Mouse (Mus musculus): ENCODE measurements around the gene Gmppb. TPM values are rescaled to one million over a fixed set of nuclear protein-coding genes. Genes with fewer than 3 reads are reported as not detected.

The Gmppb gene
- polyA plus RNA-seq, 2 experiments, result 30.4 to 41.3 TPM

DNA sequence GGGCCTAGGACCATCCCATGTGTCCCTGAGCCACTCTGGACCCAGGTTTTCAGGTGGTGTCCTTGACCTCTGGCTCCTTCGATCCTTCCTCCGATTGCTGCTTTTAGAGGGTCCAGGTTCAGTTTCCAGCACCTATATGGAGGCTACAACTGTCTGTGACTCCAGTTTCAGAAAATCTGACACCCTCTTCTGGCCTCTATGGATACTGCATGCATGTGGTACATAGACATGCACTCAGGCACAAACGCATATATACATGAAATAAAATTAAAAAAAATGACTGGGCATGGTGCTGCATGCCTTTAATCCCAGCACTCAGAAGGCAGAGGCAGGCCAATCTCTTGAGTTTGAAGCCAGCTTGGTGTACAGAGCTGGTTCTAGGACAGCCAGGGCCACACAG, 21.2 kb upstream of the Gmppb start:
- peaks cover 66% of the 10 kb centered on the region for H3K36me3 ChIP-seq (ENCODE audit: control insufficient read depth, insufficient read depth, low read length)
- TF ChIP-seq POLR2A (IDR thresholded peaks at IDR 0.05; ENCODE audit: borderline replicate concordance, extremely low read depth, insufficient read depth, insufficient read length), result no peak
- no peak overlapping the region for H3K4me2 ChIP-seq (replicated peaks; ENCODE audit: low read depth, low read length, severe bottlenecking)
- H3K27ac ChIP-seq (replicated peaks; ENCODE audit: low read depth, low read length), result no peak overlapping the region
- no peak for ATAC-seq (ENCODE audit: low FRiP score, low read depth)
- H3K9ac ChIP-seq (ENCODE audit: low read depth, low read length, severe bottlenecking), result no peak overlapping the region
- no peak for DNase-seq (ENCODE audit: low spot score)
- H3K9me3 ChIP-seq (ENCODE audit: control insufficient read depth, low read length), result no peaks in the 10 kb centered on the region
- H3K27me3 ChIP-seq (ENCODE audit: control insufficient read depth, insufficient read depth, low read length), result no peaks in the 10 kb centered on the region
- no peak overlapping the region for H3K4me3 ChIP-seq (replicated peaks; ENCODE audit: low read length)
- no peaks in the 10 kb centered on the region for H3K4me1 ChIP-seq (ENCODE audit: control insufficient read depth, insufficient read depth, low read length)
- 94% methylated on average over 3 of the region's 3 CpGs for WGBS

GRCm38 (mm10) chr9:108032126-108032525, 16.9 kb upstream of the Gmppb start:
- H3K4me3 ChIP-seq (replicated peaks; ENCODE audit: low read length), result no peak overlapping the region
- ATAC-seq (ENCODE audit: low FRiP score, low read depth) (no peak), DNase-seq (ENCODE audit: low spot score) (no peak)
- H3K4me2 ChIP-seq (replicated peaks; ENCODE audit: low read depth, low read length, severe bottlenecking), result no peak overlapping the region
- no peaks in the 10 kb centered on the region for H3K9me3 ChIP-seq (ENCODE audit: control insufficient read depth, low read length)
- 85% methylated on average over 5 of the region's 5 CpGs for WGBS
- no peak overlapping the region for H3K27ac ChIP-seq (replicated peaks; ENCODE audit: low read depth, low read length)
- H3K36me3 ChIP-seq (ENCODE audit: control insufficient read depth, insufficient read depth, low read length), result peaks cover 67% of the 10 kb centered on the region
- no peaks in the 10 kb centered on the region for H3K27me3 ChIP-seq (ENCODE audit: control insufficient read depth, insufficient read depth, low read length)
- no peak overlapping the region for H3K9ac ChIP-seq (ENCODE audit: low read depth, low read length, severe bottlenecking)
- no peak for TF ChIP-seq POLR2A (IDR thresholded peaks at IDR 0.05; ENCODE audit: borderline replicate concordance, extremely low read depth, insufficient read depth, insufficient read length)
- no peaks in the 10 kb centered on the region for H3K4me1 ChIP-seq (ENCODE audit: control insufficient read depth, insufficient read depth, low read length)

DNA sequence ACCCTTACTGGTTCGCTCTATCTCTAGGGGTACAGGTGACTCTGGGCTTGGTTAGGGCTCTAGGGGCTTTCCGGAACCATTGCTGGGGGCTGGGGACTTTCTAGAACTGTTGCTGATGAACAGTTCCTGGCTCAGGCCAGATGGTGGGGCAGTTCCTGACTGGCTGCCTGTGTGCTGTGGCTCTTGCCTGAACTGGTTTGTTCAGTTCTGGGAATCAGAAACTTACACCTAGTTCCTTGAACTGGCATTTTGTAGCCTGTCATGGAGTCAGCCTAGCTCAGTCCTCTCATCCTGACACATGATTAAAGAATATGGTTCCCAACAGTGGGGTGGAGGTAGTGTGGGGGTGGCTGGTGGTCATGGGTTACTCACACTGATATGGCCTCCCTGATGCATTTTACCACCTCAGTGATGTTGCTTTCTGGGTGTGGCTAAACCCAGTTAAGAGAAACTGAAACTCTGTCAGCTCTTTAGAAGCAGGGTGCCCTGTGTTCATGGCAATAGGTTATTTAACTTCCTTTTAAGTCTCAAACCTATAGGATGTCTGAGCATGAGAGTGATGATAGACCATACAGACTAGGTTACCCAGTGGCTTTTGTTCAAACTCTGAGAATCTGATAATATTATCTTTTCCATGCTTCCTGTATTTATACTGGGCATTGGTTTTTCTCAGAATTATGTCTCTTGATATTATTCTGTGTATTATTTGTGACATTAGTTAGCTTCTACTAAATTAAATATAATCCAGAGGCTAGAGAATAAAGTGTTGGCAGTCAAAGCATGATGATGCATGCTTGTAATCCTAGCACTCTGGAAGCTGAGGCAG, 13.5 kb upstream of the Gmppb start:
- Histone ChIP-seq H3K9ac (ENCODE audit: low read depth, low read length, severe bottlenecking) (no peak overlapping the region), H3K9me3 (ENCODE audit: control insufficient read depth, low read length) (no peaks in the 10 kb centered on the region), H3K27me3 (ENCODE audit: control insufficient read depth, insufficient read depth, low read length) (no peaks in the 10 kb centered on the region), H3K27ac (replicated peaks; ENCODE audit: low read depth, low read length) (no peak overlapping the region), H3K4me2 (replicated peaks; ENCODE audit: low read depth, low read length, severe bottlenecking) (no peak overlapping the region), H3K4me1 (ENCODE audit: control insufficient read depth, insufficient read depth, low read length) (no peaks in the 10 kb centered on the region), H3K4me3 (replicated peaks; ENCODE audit: low read length) (no peak overlapping the region), H3K36me3 (ENCODE audit: control insufficient read depth, insufficient read depth, low read length) (peaks cover 75% of the 10 kb centered on the region)
- ATAC-seq (ENCODE audit: low FRiP score, low read depth) (no peak), DNase-seq (ENCODE audit: low spot score) (no peak)
- WGBS, result 97% methylated on average over 2 of the region's 2 CpGs
- TF ChIP-seq POLR2A (IDR thresholded peaks at IDR 0.05; ENCODE audit: borderline replicate concordance, extremely low read depth, insufficient read depth, insufficient read length), result no peak

GRCm38 (mm10) chr9:108044751-108045492, 4.1 kb upstream of the Gmppb start:
- ATAC-seq (ENCODE audit: low FRiP score, low read depth) (no peak), DNase-seq (ENCODE audit: low spot score) (no peak)
- Histone ChIP-seq H3K9ac (ENCODE audit: low read depth, low read length, severe bottlenecking) (no peak overlapping the region), H3K9me3 (ENCODE audit: control insufficient read depth, low read length) (no peaks in the 10 kb centered on the region), H3K4me2 (replicated peaks; ENCODE audit: low read depth, low read length, severe bottlenecking) (no peak overlapping the region), H3K27me3 (ENCODE audit: control insufficient read depth, insufficient read depth, low read length) (no peaks in the 10 kb centered on the region), H3K4me3 (replicated peaks; ENCODE audit: low read length) (no peak overlapping the region), H3K36me3 (ENCODE audit: control insufficient read depth, insufficient read depth, low read length) (peaks cover 72% of the 10 kb centered on the region), H3K27ac (replicated peaks; ENCODE audit: low read depth, low read length) (no peak overlapping the region), H3K4me1 (ENCODE audit: control insufficient read depth, insufficient read depth, low read length) (peaks cover 5% of the 10 kb centered on the region; the same call in 1 of the 2 replicates)
- 98% methylated on average over 8 of the region's 8 CpGs for WGBS
- no peak for TF ChIP-seq POLR2A (IDR thresholded peaks at IDR 0.05; ENCODE audit: borderline replicate concordance, extremely low read depth, insufficient read depth, insufficient read length)

GRCm38 (mm10) chr9:108046582-108046981, 2.5 kb upstream of the Gmppb start:
- Histone ChIP-seq H3K4me2 (replicated peaks; ENCODE audit: low read depth, low read length, severe bottlenecking) (no peak overlapping the region), H3K36me3 (ENCODE audit: control insufficient read depth, insufficient read depth, low read length) (peaks cover 74% of the 10 kb centered on the region), H3K9me3 (ENCODE audit: control insufficient read depth, low read length) (no peaks in the 10 kb centered on the region), H3K4me1 (ENCODE audit: control insufficient read depth, insufficient read depth, low read length) (peaks cover 5% of the 10 kb centered on the region; the same call in 1 of the 2 replicates), H3K4me3 (replicated peaks; ENCODE audit: low read length) (no peak overlapping the region), H3K27me3 (ENCODE audit: control insufficient read depth, insufficient read depth, low read length) (no peaks in the 10 kb centered on the region), H3K27ac (replicated peaks; ENCODE audit: low read depth, low read length) (no peak overlapping the region), H3K9ac (ENCODE audit: low read depth, low read length, severe bottlenecking) (no peak overlapping the region)
- DNase-seq (ENCODE audit: low spot score) (no peak), ATAC-seq (ENCODE audit: low FRiP score, low read depth) (no peak)
- TF ChIP-seq POLR2A (IDR thresholded peaks at IDR 0.05; ENCODE audit: borderline replicate concordance, extremely low read depth, insufficient read depth, insufficient read length), result no peak
- 86% methylated on average over 4 of the region's 4 CpGs for WGBS
